Mouse (Mus musculus): ENCODE measurements around the gene Olfr643. TPM values are rescaled to one million over a fixed set of nuclear protein-coding genes. Genes with fewer than 3 reads are reported as not detected.
A peak's percentile ranks its signal among the peaks of the same experiment; 100 is the strongest.
"Not testable (repeated sequence)": the region's sequence is repeated elsewhere in the genome, so short reads cannot be mapped to it uniquely, and the experiment has no call there.

Gene Olfr643
- total RNA-seq, 2 experiments from 2014 or later = not detected

DNA sequence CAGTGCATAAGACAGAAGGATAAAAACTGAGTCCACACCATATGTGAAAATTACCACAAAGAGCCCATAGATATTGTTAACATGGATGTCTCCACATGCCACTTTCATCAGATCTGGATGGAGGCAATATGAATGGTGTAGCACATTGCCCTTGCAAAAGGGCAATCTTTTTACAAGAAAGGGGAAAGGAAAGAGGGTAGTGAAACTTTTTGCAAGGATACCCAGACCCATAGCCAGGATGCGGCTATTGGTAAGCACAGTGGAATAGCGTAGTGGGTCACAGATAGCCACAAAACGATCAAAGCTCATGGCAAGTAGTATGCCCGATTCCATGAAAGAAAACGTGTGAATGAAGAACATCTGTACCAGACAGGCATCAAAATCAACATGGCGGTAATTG is 115.6 kb downstream of the Olfr643 start:
- ATAC-seq (replicated peaks; ENCODE audit: poor library complexity) = peak; percentile 81

DNA sequence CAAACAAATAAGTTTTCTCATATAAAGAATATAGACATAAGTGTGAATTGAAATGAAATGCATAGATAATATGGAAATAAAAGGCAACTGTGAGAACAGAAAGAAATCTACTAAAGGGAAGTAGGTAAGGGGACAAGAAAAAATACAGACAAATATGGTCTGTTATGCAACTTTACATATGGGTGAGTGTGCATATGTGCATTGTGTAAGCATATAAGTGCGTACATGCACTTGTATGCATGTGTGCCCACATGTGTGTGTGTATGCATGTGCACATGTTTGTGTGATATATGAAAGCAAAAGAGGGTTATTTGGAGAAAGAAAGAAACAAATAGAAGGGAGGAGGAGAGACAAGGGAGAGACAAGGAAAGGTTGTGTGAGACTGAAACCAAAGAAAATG is 118.3 kb downstream of the Olfr643 start:
- peak; percentile 73 for ATAC-seq (replicated peaks; ENCODE audit: poor library complexity)

DNA sequence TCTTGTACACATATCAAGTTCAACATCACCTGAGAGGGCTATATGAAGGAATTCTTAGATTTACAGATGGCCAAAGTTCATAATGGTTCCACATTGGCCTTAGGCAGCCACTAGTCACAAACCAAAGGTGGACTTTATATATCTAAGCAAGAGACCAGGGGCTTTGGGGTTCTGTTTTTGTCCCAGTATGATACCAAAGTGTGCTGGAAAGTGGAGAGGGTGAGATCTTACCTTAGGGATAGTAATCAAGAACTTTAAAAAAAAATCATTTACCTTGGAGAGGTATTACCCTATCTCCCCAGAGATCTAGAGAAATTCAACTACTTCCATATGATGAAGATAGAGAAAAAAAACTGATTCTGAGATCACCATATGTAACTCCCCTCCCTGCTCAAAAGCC is 120.0 kb downstream of the Olfr643 start, which contains the start of gene Olfr639:
Gene Olfr639, minus strand, starts transcription at position 101 of the 400 bp plus-strand sequence.
- no peak for ATAC-seq (replicated peaks; ENCODE audit: poor library complexity)

DNA sequence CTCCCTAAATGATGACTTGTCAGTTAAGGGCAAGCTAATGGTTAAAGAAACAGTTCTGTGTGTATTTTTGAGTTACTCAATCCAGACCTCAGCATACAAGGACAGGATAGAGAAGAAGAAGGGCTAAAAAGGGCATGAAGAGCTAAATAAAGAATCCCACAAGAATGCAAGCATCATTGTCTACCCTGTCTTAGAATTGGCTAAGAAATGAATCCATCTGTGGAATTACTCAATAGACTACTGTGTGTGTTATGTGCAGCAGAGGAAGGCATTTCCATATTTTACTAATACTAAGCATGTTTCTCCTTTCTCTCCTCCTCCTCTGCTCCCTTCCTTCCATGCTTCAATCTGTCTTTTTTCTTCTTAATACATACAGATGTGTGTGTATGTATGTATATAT is 138.1 kb downstream of the Olfr643 start:
- peak; percentile 85 for ATAC-seq (replicated peaks; ENCODE audit: poor library complexity)

DNA sequence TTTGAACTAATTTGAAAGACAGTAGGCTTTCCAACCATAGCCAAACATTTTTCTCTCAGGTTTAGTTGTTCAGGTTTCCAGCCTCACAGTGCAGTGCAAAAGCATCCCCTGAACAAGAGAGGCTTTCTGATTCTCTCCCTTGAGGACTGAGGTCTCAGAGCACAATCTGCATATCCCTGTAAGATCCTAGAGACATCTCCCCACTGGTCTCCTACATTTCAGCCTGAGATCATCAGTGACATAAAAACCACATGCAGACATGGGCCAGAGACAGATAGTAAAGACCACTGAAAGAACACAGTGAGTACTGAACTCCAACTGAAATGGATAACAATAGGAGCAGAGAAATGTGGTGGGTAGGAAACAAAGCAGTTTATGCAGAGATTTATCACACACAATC is 138.8 kb downstream of the Olfr643 start, which contains the start of gene Olfr638:
Gene Olfr638, plus strand, starts transcription at position 301 of the 400 bp plus-strand sequence.
- no peak for ATAC-seq (replicated peaks; ENCODE audit: poor library complexity)

DNA sequence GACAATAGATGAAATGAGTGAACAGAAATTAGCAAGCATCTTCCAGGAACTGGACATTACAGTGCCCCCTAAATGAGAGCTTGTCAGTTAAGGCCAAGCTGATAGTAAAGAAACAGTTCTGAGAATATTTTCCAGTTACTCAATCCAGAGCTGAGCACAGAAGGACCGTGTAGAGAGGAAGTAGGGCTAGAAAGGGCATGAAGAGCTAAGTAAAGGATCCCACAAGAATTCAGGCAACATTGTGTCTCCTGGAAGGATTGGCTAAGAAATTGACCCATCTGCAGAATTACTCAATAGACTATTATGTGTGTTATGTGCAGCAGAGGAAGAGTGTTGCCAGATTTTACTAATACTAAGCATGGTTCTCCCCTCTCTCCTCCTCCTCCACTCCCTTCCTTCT is 165.4 kb downstream of the Olfr643 start:
- peak; percentile 96 for ATAC-seq (replicated peaks; ENCODE audit: poor library complexity)

DNA sequence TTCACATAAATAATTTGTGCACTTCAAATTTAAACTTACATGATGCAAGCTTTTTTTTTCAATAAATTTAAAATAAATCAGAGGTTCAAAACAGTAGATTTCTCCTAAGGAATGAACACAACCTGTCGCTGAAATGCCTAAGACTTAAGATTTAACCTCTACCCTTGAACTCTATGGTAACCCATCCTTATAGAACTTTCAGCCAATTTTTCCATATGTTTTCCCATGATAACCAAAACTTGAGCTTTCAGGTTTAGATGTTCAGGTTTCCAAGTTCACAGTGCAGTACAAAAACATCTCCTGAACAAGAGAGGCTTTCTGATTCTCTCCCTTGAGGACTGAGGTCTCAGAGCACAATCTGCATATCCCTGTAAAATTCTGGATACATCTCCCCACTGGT is 166.4 kb downstream of the Olfr643 start, which contains the start of gene Olfr635:
Gene Olfr635, plus strand, starts transcription at position 301 of the 400 bp plus-strand sequence.
- ATAC-seq (replicated peaks; ENCODE audit: poor library complexity) = no peak

DNA sequence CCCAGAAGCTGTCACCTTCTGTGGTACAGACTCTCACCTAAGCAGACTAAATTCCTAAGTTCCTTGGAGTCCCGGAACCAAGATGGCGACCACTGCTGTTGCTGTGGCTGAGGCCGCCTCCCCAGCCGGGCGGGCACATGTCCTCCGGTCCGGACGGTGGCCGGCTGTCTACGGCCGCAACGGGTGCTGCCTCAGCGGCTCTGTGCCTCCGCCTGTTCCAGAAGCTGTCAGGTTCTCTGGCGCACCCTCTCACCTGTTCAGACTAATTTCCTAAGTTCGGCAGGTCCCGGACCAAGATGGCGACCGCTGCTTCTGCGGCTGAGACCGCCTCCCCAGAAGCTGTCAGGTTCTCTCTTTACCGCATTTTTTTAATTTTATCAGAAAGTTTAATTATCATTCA is 170.3 kb downstream of the Olfr643 start:
- ATAC-seq (replicated peaks; ENCODE audit: poor library complexity) = not testable (repeated sequence)

Other genes starting within 250 kb of the Olfr643 start
- gene Olfr64, start 242.9 kb downstream of the Olfr643 start, total RNA-seq (2015) = not detected in 2 replicates
- not detected in 2 replicates for gene Olfr64, start 242.9 kb downstream of the Olfr643 start, total RNA-seq (2017)
- not detected in 2 replicates for gene Olfr65, start 233.9 kb downstream of the Olfr643 start, total RNA-seq (2015)
- not detected in 2 replicates for gene Olfr65, start 233.9 kb downstream of the Olfr643 start, total RNA-seq (2017)
- not detected in 2 replicates for gene Olfr631, start 208.6 kb downstream of the Olfr643 start, total RNA-seq (2015)
- not detected in 2 replicates for gene Olfr631, start 208.6 kb downstream of the Olfr643 start, total RNA-seq (2017)
- gene Olfr632, start 203.1 kb downstream of the Olfr643 start, total RNA-seq (2015) = not detected in 2 replicates
- gene Olfr632, start 203.1 kb downstream of the Olfr643 start, total RNA-seq (2017) = not detected in 2 replicates
- not detected in 2 replicates for gene Olfr633, start 193.0 kb downstream of the Olfr643 start, total RNA-seq (2015)
- not detected in 2 replicates for gene Olfr633, start 193.0 kb downstream of the Olfr643 start, total RNA-seq (2017)
- gene Olfr635, start 166.3 kb downstream of the Olfr643 start, total RNA-seq (2015) = not detected in 2 replicates
- not detected in 2 replicates for gene Olfr635, start 166.3 kb downstream of the Olfr643 start, total RNA-seq (2017)
- gene Olfr638, start 138.7 kb downstream of the Olfr643 start, total RNA-seq (2015) = not detected in 2 replicates
- gene Olfr638, start 138.7 kb downstream of the Olfr643 start, total RNA-seq (2017) = not detected in 2 replicates
- 0.02 TPM in 1 of 2 replicates, not detected in the other for gene Olfr639, start 120.1 kb downstream of the Olfr643 start, total RNA-seq (2015)
- not detected in 2 replicates for gene Olfr639, start 120.1 kb downstream of the Olfr643 start, total RNA-seq (2017)
- not detected in 2 replicates for gene Olfr640, start 111.8 kb downstream of the Olfr643 start, total RNA-seq (2015)
- not detected in 2 replicates for gene Olfr640, start 111.8 kb downstream of the Olfr643 start, total RNA-seq (2017)
- not detected in 2 replicates for gene Olfr641, start 102.0 kb downstream of the Olfr643 start, total RNA-seq (2015)
- not detected in 2 replicates for gene Olfr641, start 102.0 kb downstream of the Olfr643 start, total RNA-seq (2017)
- gene Olfr642, start 84.7 kb downstream of the Olfr643 start, total RNA-seq (2015) = not detected in 2 replicates
- gene Olfr642, start 84.7 kb downstream of the Olfr643 start, total RNA-seq (2017) = not detected in 2 replicates
- not detected in 2 replicates for gene 4930516K23Rik, start 76.0 kb downstream of the Olfr643 start, total RNA-seq (2015)
- gene 4930516K23Rik, start 76.0 kb downstream of the Olfr643 start, total RNA-seq (2017) = not detected in 2 replicates
- gene Olfr644, start 65.5 kb downstream of the Olfr643 start, total RNA-seq (2015) = not detected in 2 replicates
- not detected in 2 replicates for gene Olfr644, start 65.5 kb downstream of the Olfr643 start, total RNA-seq (2017)
- not detected in 2 replicates for gene Olfr645, start 51.9 kb downstream of the Olfr643 start, total RNA-seq (2015)
- gene Olfr645, start 51.9 kb downstream of the Olfr643 start, total RNA-seq (2017) = not detected in 2 replicates
- gene Olfr646, start 32.5 kb downstream of the Olfr643 start, total RNA-seq (2015) = not detected in 2 replicates
- not detected in 2 replicates for gene Olfr646, start 32.5 kb downstream of the Olfr643 start, total RNA-seq (2017)
- gene Ubqln5, start 7.6 kb downstream of the Olfr643 start, total RNA-seq (2015) = not detected in 2 replicates
- gene Ubqln5, start 7.6 kb downstream of the Olfr643 start, total RNA-seq (2017) = not detected in 2 replicates
- not detected in 2 replicates for gene Ubqln3, start 5.9 kb upstream of the Olfr643 start, total RNA-seq (2015)
- not detected in 2 replicates for gene Ubqln3, start 5.9 kb upstream of the Olfr643 start, total RNA-seq (2017)
- not detected in 2 replicates for gene Ubqlnl, start 13.2 kb upstream of the Olfr643 start, total RNA-seq (2015)
- not detected in 2 replicates for gene Ubqlnl, start 13.2 kb upstream of the Olfr643 start, total RNA-seq (2017)
- gene Olfm5, start 27.4 kb upstream of the Olfr643 start, total RNA-seq (2015) = 0.15 TPM in 1 of 2 replicates, not detected in the other
- 0.17 TPM in 1 of 2 replicates, not detected in the other for gene Olfm5, start 27.4 kb upstream of the Olfr643 start, total RNA-seq (2017)
- not detected in 2 replicates for gene Olfr648, start 46.0 kb upstream of the Olfr643 start, total RNA-seq (2015)
- gene Olfr648, start 46.0 kb upstream of the Olfr643 start, total RNA-seq (2017) = not detected in 2 replicates
- gene Olfr649, start 58.6 kb upstream of the Olfr643 start, total RNA-seq (2015) = not detected in 2 replicates
- gene Olfr649, start 58.6 kb upstream of the Olfr643 start, total RNA-seq (2017) = not detected in 2 replicates
- gene Trim6, start 81.4 kb upstream of the Olfr643 start, total RNA-seq (2015) = 2.3 and 3.7 TPM in 2 replicates
- 2.1 and 2.5 TPM in 2 replicates for gene Trim6, start 81.4 kb upstream of the Olfr643 start, total RNA-seq (2017)
- 8.6 and 10.9 TPM in 2 replicates for gene Trim34a, start 107.1 kb upstream of the Olfr643 start, total RNA-seq (2015)
- gene Trim34a, start 107.1 kb upstream of the Olfr643 start, total RNA-seq (2017) = 10.4 and 16.4 TPM in 2 replicates
- gene Trim5, start 150.7 kb upstream of the Olfr643 start, total RNA-seq (2015) = 4.7 and 5.3 TPM in 2 replicates
- 6.9 and 8.0 TPM in 2 replicates for gene Trim5, start 150.7 kb upstream of the Olfr643 start, total RNA-seq (2017)
- 47.7 and 58.0 TPM in 2 replicates for gene Trim12a, start 178.1 kb upstream of the Olfr643 start, total RNA-seq (2015)
- 63.9 and 69.0 TPM in 2 replicates for gene Trim12a, start 178.1 kb upstream of the Olfr643 start, total RNA-seq (2017)
- 0.17 and 0.32 TPM in 2 replicates for gene Trim34b, start 192.1 kb upstream of the Olfr643 start, total RNA-seq (2015)
- 0.10 and 0.87 TPM in 2 replicates for gene Trim34b, start 192.1 kb upstream of the Olfr643 start, total RNA-seq (2017)
- 13.4 and 14.2 TPM in 2 replicates for gene Trim12c, start 216.0 kb upstream of the Olfr643 start, total RNA-seq (2015)
- gene Trim12c, start 216.0 kb upstream of the Olfr643 start, total RNA-seq (2017) = 23.5 and 30.1 TPM in 2 replicates
- gene Trim30b, start 232.5 kb upstream of the Olfr643 start, total RNA-seq (2015) = 0.61 and 2.0 TPM in 2 replicates
- 1.5 and 1.8 TPM in 2 replicates for gene Trim30b, start 232.5 kb upstream of the Olfr643 start, total RNA-seq (2017)

Measured in megakaryocyte progenitor cell, adult 5-6 weeks (primary cell).